Mouse (Mus musculus) ES-E14 (cell line): ENCODE results near the gene Ptprh. TPM values are rescaled to one million over a fixed set of nuclear protein-coding genes. Genes with fewer than 3 reads are reported as not detected.

Source experiments
- DNase-seq: peaks from one replicate; pipeline ENCODE4 v3.0.0-alpha.2; 2013; ENCODE audit warnings: low read depth, low spot score
- H3K27ac ChIP-seq: 2 replicates; pipeline ENCODE4 v1.5.1; 2012; ENCODE audit warnings: low read depth, mild to moderate bottlenecking, low read length, moderate library complexity, mixed read lengths; ENCODE audit not compliant: poor library complexity, insufficient read depth, severe bottlenecking
- H3K36me3 ChIP-seq: 2 replicates; pipeline ENCODE4 v1.6.1; 2012; ENCODE audit warnings: mild to moderate bottlenecking, low read length, moderate library complexity, mixed read lengths; ENCODE audit not compliant: control insufficient read depth, poor library complexity, insufficient read depth, severe bottlenecking
- H3K4me1 ChIP-seq, 2 experiments: fragments of 150-350 bp in 1 of 2; sonication (generic) in 1 of 2; 2 replicates each; pipeline ENCODE4 v1.6.1; 2012; ENCODE audit warnings: low read length in 2 of 2, mild to moderate bottlenecking in 1 of 2, mixed read lengths in 1 of 2; ENCODE audit not compliant: control insufficient read depth in 2 of 2, insufficient read depth in 2 of 2, poor library complexity in 1 of 2
- H3K4me3 ChIP-seq, 2 experiments: fragments of 150-350 bp in 1 of 2; sonication (generic) in 1 of 2; 2 replicates each; pipeline ENCODE4 v1.5.1; 2012; ENCODE audit warnings: low read length in 2 of 2, low read depth in 1 of 2, mild to moderate bottlenecking in 1 of 2, mixed read lengths in 1 of 2; ENCODE audit not compliant: insufficient read depth in 1 of 2, poor library complexity in 1 of 2, severe bottlenecking in 1 of 2
- H3K9ac ChIP-seq: 2 replicates; pipeline ENCODE4 v1.6.1; 2012; ENCODE audit warnings: low read depth, mild to moderate bottlenecking, low read length, mixed read lengths; ENCODE audit not compliant: poor library complexity, insufficient read depth, severe bottlenecking
- H3K9me3 ChIP-seq: fragments of 150-350 bp; sonication (generic); 2 replicates; pipeline ENCODE4 v1.6.1; 2012; ENCODE audit warnings: low read depth, mild to moderate bottlenecking, low read length; ENCODE audit not compliant: control insufficient read depth, insufficient read depth
- CHD2 ChIP-seq: IDR thresholded peaks from 2 replicates; pipeline ENCODE4 v1.6.1; 2014; ENCODE audit warnings: mild to moderate bottlenecking, low read depth, low read length, inconsistent platforms
- HCFC1 ChIP-seq: IDR thresholded peaks from 2 replicates; pipeline ENCODE4 v1.6.1; 2012; ENCODE audit warnings: low read length, inconsistent platforms, borderline replicate concordance; ENCODE audit not compliant: insufficient read depth
- MAFK ChIP-seq: IDR thresholded peaks from 2 replicates; pipeline ENCODE4 v1.6.1; 2014; ENCODE audit warnings: mild to moderate bottlenecking, low read depth, low read length, inconsistent platforms; ENCODE audit not compliant: insufficient read depth
- ZC3H11A ChIP-seq: IDR thresholded peaks from 2 replicates; pipeline ENCODE4 v1.6.1; 2012; ENCODE audit warnings: low read depth, mild to moderate bottlenecking, inconsistent platforms, low read length, borderline replicate concordance
- ZNF384 ChIP-seq: IDR thresholded peaks from 2 replicates; pipeline ENCODE4 v1.6.1; 2012; ENCODE audit warnings: low read depth, low read length, inconsistent platforms
- in situ Hi-C, 2 experiments: fragments of 600-800 bp; cut with MboI; formaldehyde crosslinking; loops; one replicate each; pipeline ENCODE4 v1.15.1; 2025; ENCODE audit warnings: low sequenced_read_pairs in 2 of 2, inconsistent platforms in 1 of 2; ENCODE audit not compliant: unreplicated experiment in 2 of 2
- total RNA-seq: library from RNA; depleted of rRNA; stranded (reverse); fragments of 300-350 nt; gene quantifications from 2 replicates; pipeline ENCODE4 v1.2.3, GENCODE M21; 2012; rRNA removed

Gene Ptprh
- total RNA-seq, result 0.18 TPM in 1 of 2 replicates, not detected in the other

DNA sequence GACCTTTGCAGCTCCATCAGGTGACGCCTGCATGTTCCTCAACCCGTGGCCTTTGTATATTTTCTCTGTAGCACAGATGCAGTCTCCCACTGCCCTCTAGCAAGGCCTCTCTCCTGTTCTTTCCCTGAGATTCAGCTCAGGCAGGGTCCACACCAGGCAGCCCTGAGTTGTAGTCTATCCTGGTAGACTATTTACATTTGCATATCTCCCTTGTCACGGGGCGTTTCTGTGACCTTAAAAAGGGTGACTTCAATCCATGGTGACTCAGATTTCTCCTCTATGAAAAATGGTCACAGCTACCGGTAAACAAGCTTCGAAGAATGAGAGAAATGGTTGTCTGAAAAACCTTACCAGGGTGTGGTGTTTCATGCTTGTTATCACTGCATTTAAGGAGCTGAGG, at the start of gene Ptprh:
TSS of gene Ptprh (minus strand) at position 169 of the 400 bp plus-strand sequence.
- Histone ChIP-seq H3K27ac (no peak within 1 kb of the TSS), H3K4me1 (no peaks in the 10 kb centered on the region), H3K9ac (no peak within 1 kb of the TSS), H3K9me3 (no peaks in the 10 kb centered on the region), H3K36me3 (no peaks in the 10 kb centered on the region), H3K4me3 (no peak within 1 kb of the TSS)
- DNase-seq, result no peak
- TF ChIP-seq MAFK (no peak), CHD2 (no peak), HCFC1 (no peak), ZNF384 (no peak), ZC3H11A (no peak)
- in situ Hi-C loops, result no loop called here

DNA sequence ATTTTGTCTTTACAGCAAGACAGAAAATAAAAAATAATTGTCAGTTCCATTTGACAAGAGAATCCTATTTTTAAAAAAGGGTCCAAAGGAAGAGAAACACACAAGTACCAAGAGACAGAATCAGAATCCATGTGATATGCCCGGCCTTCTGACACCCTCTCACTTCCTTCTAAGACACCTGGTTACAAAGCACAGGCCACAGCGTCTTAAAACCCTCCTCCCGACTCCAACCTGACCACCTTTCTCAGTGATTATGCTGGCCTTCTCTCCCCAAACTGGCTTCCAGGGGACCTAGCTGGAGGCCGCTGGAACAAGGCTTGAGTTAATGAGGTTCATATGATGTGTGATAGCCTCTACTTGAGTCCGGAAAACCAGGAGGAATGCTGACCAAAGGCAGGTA, 49.5 kb upstream of the Ptprh start:
- no peak for DNase-seq
- no peak overlapping the region for H3K4me3 ChIP-seq
- H3K9me3 ChIP-seq, result no peaks in the 10 kb centered on the region
- TF ChIP-seq CHD2 (no peak), ZNF384 (no peak), HCFC1 (no peak), MAFK (no peak), ZC3H11A (no peak)
- H3K4me1 ChIP-seq, result peaks cover 2 to 14% of the 10 kb centered on the region in 2 experiments; a peak in 1 of 4 replicates
- in situ Hi-C loops, result no loop called here
- H3K27ac ChIP-seq, result no peak overlapping the region
- H3K36me3 ChIP-seq, result peaks cover 6% of the 10 kb centered on the region; the same call in 1 of the 2 replicates
- H3K9ac ChIP-seq, result no peak overlapping the region

DNA sequence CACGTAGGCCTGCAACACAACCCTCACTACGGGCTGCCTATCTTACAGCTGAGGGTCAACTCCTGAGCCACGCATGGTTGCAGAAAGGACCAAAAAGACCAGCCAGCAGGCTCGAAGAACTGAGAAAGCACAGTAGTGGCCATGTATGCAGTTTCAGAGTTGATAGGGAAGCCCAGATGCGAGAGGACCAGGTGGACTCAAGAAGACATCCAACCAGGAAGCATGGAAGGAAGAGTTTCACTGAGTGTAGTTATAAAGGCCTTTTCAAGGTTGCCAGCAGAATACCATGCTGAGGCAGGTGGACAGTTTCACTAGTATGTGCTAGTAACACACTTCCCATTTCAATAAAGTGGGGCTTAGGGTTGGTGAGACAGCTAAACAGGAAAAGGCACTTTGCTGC, 48.9 kb upstream of the Ptprh start:
- Histone ChIP-seq H3K36me3 (peaks cover 6% of the 10 kb centered on the region; the same call in 1 of the 2 replicates), H3K4me1 (peaks cover under 1 to 10% of the 10 kb centered on the region in 2 experiments; a peak in 1 of 4 replicates), H3K9me3 (no peaks in the 10 kb centered on the region), H3K27ac (no peak overlapping the region), H3K4me3 (no peak overlapping the region), H3K9ac (no peak overlapping the region)
- in situ Hi-C loops, result no loop called here
- TF ChIP-seq CHD2 (no peak), MAFK (no peak), HCFC1 (no peak), ZNF384 (no peak)
- DNase-seq, result no peak

DNA sequence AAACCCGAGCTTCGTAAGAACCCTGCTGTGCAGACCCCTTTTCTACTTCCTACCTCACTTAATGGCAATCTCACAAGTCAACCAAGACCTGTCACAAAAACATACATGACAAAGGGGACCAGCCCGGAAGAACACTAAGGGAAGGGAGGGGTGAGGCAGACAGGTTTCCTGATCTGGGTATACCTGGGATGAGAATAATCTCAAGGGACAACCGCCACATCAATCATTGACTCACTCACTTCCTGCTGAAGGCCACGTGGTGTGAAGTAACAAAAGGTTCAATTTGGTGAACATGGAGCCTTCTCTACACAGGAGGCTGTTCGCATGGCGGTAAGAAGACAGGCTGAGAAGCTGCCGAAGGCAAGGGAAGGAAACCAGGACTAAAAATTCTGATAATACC, 47.7 kb upstream of the Ptprh start:
- no peak overlapping the region for H3K9ac ChIP-seq
- no peaks in the 10 kb centered on the region for H3K9me3 ChIP-seq
- TF ChIP-seq CHD2 (no peak), ZNF384 (no peak), HCFC1 (no peak), MAFK (no peak), ZC3H11A (no peak)
- DNase-seq, result no peak
- H3K4me3 ChIP-seq, result no peak overlapping the region
- H3K4me1 ChIP-seq, result peaks cover 0 to 5% of the 10 kb centered on the region in 2 experiments; a peak in 1 of 4 replicates
- no peak overlapping the region; the same call in 1 of the 2 replicates for H3K27ac ChIP-seq
- peaks cover 8% of the 10 kb centered on the region; the same call in 1 of the 2 replicates for H3K36me3 ChIP-seq
- in situ Hi-C loops, result no loop called here

DNA sequence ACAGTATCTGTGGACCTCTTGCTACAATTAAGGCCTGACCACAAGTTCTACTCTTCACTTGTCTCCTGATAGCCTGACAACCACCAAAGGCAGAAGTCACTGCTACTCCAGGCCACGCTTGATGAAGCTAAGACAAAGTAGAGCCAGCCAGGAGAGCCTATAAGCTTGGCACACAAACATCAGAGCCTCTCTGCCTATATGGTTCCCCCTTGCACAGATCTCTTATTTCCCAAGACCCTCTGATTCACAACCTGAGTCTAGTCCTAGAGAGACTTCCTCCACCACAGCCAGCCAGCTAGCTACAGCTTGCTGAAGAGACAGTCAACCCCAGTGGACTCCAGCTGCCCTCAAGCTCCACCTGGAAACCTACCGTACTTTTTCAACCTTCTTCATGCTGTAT, 44.2 kb upstream of the Ptprh start:
- Histone ChIP-seq H3K9ac (no peak overlapping the region), H3K36me3 (peaks cover 17% of the 10 kb centered on the region; the same call in 1 of the 2 replicates), H3K4me1 (peaks cover 0 to 5% of the 10 kb centered on the region in 2 experiments; a peak in 2 of 4 replicates), H3K4me3 (no peak overlapping the region), H3K27ac (no peak overlapping the region), H3K9me3 (no peaks in the 10 kb centered on the region)
- DNase-seq, result no peak
- in situ Hi-C loops, result no loop called here
- TF ChIP-seq ZNF384 (no peak), MAFK (no peak), ZC3H11A (no peak), HCFC1 (no peak)
